Mouse (Mus musculus) hindbrain, postnatal 0 days (tissue): ENCODE data around the gene Zfp148. TPM values are rescaled to one million over a fixed set of nuclear protein-coding genes. Genes with fewer than 3 reads are reported as not detected.
A peak's percentile ranks its signal among the peaks of the same experiment; 100 is the strongest.

Experiments
- ATAC-seq: fragments of 200-750 bp; cut with Nextera tagmentation; 2 replicates; pipeline ENCODE4 v1.8.0; 2017; ENCODE audit warnings: mild to moderate bottlenecking, moderate TSS enrichment, moderate library complexity
- DNase-seq: peaks from one replicate; pipeline ENCODE4 v3.0.0-alpha.2; 2015; ENCODE audit warnings: low spot score
- H3K27ac ChIP-seq: fragments of 300-500 bp; sonication (generic); 2 replicates; pipeline ENCODE4 v1.5.1; 2014; ENCODE audit warnings: mild to moderate bottlenecking
- H3K27me3 ChIP-seq: fragments of 300-500 bp; sonication (generic); 2 replicates; pipeline ENCODE4 v1.6.1; 2014; ENCODE audit warnings: low read length, mixed read lengths; ENCODE audit not compliant: insufficient read depth
- H3K36me3 ChIP-seq: fragments of 300-500 bp; sonication (generic); 2 replicates; pipeline ENCODE4 v1.6.1; 2014; ENCODE audit warnings: low read length, mixed read lengths; ENCODE audit not compliant: insufficient read depth
- H3K4me1 ChIP-seq: fragments of 300-500 bp; sonication (generic); 2 replicates; pipeline ENCODE4 v1.6.1; 2014; ENCODE audit warnings: antibody characterized with exemption, low read length, mixed read lengths; ENCODE audit not compliant: insufficient read depth
- H3K4me2 ChIP-seq: fragments of 300-500 bp; sonication (generic); 2 replicates; pipeline ENCODE4 v1.6.1; 2014; ENCODE audit warnings: low read depth, mild to moderate bottlenecking, low read length, moderate library complexity, mixed read lengths
- H3K4me3 ChIP-seq: fragments of 300-500 bp; sonication (generic); 2 replicates; pipeline ENCODE4 v1.5.1; 2014; ENCODE audit warnings: low read length
- H3K9ac ChIP-seq: fragments of 300-500 bp; sonication (generic); replicated peaks from 2 replicates; pipeline ENCODE4 v1.6.1; 2014; ENCODE audit warnings: mild to moderate bottlenecking, low read length, moderate library complexity, mixed read lengths
- H3K9me3 ChIP-seq: fragments of 300-500 bp; sonication (generic); 2 replicates; pipeline ENCODE4 v1.6.1; 2016; ENCODE audit warnings: low read length, mixed read lengths
- CTCF ChIP-seq: IDR thresholded peaks from 2 replicates; pipeline ENCODE4 v1.5.1; 2016; ENCODE audit warnings: antibody characterized with exemption, control low read depth, low read depth
- WGBS: fragments of 180-500 bp; shearing (Covaris S2); extraction: QIAGEN DNeasy Blood & Tissue Kit; methylation state at CpG from one replicate; pipeline ENCODE4 v1.1.7; 2014; 5-methylcytosine and 5-hydroxymethylcytosine counted together
- polyA plus RNA-seq: library from polyadenylated mRNA; unstranded; fragments of >200 nt; fragmentation: Nextera tagmentation; extraction: Ambion mirVana; gene quantifications from 2 replicates; pipeline ENCODE4 v1.2.1, GENCODE M21; 2015
- total RNA-seq: library from RNA; depleted of rRNA; stranded (reverse); fragments of >200 nt; gene quantifications from 2 replicates; pipeline ENCODE4 v1.2.3, GENCODE M21; 2014; rRNA removed

Zfp148 gene
- total and polyA plus RNA-seq, 2 experiments from 2014 or later = 33.6 to 44.4 TPM

DNA sequence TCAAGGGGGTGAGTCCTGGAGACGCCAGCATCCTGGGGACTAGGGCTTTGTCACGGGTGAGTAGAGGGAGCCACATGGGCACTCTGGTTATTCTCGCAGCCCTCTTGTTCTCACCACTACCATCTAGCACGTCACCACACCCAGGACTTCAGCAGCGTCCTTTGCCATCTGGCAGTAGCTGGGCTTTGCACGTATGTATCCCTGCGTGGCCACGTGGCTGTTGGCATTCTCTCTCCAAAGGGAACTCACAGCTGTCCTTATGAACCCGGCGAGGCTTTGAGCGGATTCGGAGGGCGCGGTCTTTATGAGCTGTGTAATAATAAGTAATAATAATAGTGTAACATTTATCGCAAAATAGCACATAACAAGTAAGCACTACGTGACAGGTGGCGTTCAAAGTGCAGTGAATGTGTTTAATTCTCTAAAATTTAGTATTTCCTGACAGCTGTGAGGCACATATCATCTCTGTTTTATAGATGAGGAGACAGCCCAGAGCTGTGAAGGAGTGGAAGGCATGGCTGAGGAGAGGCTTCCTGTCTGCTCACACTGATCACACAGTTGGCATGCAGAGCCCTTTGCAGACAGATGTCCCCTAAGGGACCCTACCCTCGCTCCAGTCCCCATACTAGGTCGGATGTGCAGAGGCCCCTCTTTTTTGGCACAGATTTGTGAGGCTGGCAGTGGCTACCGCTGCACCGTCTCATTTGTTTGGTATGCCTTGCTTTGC, 157.0 kb downstream of the Zfp148 start:
- WGBS = 59% methylated on average over 21 of the region's 21 CpGs
- no peaks in the 10 kb centered on the region for H3K27me3 ChIP-seq
- no peak overlapping the region for H3K4me2 ChIP-seq
- H3K4me1 ChIP-seq = no peaks in the 10 kb centered on the region
- H3K4me3 ChIP-seq = no peak overlapping the region
- H3K36me3 ChIP-seq = no peaks in the 10 kb centered on the region
- TF ChIP-seq CTCF = no peak
- H3K9ac ChIP-seq = no peak overlapping the region
- H3K27ac ChIP-seq = no peak overlapping the region
- no peaks in the 10 kb centered on the region for H3K9me3 ChIP-seq
- DNase-seq = peak; percentile 31
- 0 out of 2 replicates have a peak, but pooled peaks have one; percentile 29 for ATAC-seq

DNA sequence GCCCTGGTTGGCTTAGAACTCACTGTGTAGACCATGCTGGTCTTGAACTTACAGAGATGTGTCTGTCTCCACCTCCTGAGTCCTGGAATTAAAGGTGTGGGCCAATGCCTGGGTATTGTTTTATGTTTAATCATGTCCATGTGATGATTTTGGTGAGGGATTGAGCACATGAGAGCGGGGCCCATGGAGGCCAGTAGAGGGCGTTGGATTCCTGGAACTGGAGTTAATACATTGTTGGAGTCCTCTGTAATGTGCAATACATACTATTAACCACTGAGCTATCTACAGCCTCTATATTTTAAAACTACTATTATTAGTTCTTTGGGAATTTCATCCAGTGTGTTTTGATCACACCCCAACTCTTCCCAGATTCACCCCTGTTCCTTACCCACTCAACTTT, 163.7 kb downstream of the Zfp148 start:
- no peak overlapping the region for H3K9ac ChIP-seq
- H3K9me3 ChIP-seq = no peaks in the 10 kb centered on the region
- H3K4me2 ChIP-seq = no peak overlapping the region
- no peak for TF ChIP-seq CTCF
- H3K4me1 ChIP-seq = no peaks in the 10 kb centered on the region
- no peak overlapping the region for H3K27ac ChIP-seq
- ATAC-seq = no peak
- 96% methylated on average over 2 of the region's 2 CpGs for WGBS
- H3K4me3 ChIP-seq = no peak overlapping the region
- H3K27me3 ChIP-seq = no peaks in the 10 kb centered on the region
- no peaks in the 10 kb centered on the region for H3K36me3 ChIP-seq
- no peak for DNase-seq

DNA sequence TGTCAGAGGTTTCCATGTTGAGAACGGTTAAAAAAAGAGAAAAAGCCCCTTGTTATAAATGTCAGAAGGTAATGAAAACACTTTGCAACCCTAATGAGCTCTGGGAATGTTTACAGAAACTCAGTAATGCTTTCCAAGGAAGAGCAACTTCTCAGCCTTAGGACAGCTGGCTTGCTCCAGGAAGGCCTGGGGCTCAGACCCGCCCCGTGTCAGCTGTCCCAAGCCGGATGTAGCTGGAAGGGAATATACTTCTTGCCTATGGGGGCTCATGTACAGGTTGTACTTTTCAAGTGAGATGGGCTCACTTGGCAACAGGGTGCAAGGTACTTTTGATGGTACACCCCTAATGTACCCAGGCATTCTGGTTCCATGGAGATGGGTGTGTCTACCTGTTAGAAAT, 164.9 kb downstream of the Zfp148 start:
- no peaks in the 10 kb centered on the region for H3K27me3 ChIP-seq
- H3K4me1 ChIP-seq = no peaks in the 10 kb centered on the region
- H3K4me2 ChIP-seq = no peak overlapping the region
- no peaks in the 10 kb centered on the region for H3K9me3 ChIP-seq
- H3K4me3 ChIP-seq = no peak overlapping the region
- 82% methylated on average over 4 of the region's 4 CpGs for WGBS
- H3K9ac ChIP-seq = no peak overlapping the region
- DNase-seq (no peak), ATAC-seq (no peak)
- H3K27ac ChIP-seq = no peak overlapping the region
- TF ChIP-seq CTCF = no peak
- no peaks in the 10 kb centered on the region for H3K36me3 ChIP-seq

DNA sequence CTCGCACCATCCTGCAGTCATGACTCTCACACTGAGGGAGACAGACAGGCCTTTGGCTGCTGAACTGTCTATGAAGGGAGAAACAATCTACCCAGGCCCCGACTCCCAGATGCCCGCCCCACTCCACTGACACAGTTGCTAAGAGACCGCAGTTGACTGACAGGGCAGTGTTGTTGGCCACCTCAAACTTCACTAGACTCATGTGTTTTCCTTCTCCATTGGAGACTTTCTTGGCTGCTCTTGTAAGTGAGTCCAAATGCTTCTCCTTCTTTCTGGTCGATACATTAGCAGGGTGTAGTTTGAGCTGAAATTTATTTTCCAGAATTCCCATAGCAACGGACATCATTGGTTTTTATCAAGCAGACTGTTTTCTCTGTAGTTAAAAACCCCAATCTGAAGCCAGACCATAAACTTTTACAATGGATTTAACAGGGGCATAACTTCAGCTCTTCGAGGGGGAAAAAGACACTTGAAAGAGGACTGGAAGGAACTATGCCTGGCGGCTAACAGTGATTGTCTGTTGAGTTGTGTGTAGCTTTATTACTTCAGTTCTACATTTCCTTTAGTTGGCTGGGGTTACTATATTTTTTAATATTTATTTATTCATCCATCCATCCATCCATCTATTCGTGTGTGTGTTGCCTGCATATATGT, 173.2 kb downstream of the Zfp148 start:
- ATAC-seq (peak; percentile 84), DNase-seq (peak; percentile 48)
- H3K27ac ChIP-seq = no peak overlapping the region
- H3K4me1 ChIP-seq = no peaks in the 10 kb centered on the region
- no peaks in the 10 kb centered on the region for H3K9me3 ChIP-seq
- no peaks in the 10 kb centered on the region for H3K36me3 ChIP-seq
- no peak overlapping the region for H3K9ac ChIP-seq
- H3K27me3 ChIP-seq = no peaks in the 10 kb centered on the region
- H3K4me2 ChIP-seq = no peak overlapping the region
- no peak for TF ChIP-seq CTCF
- H3K4me3 ChIP-seq = no peak overlapping the region
- WGBS = 50% methylated on average over 9 of the region's 9 CpGs

Other genes with a start within 250 kb of the Zfp148 start
- gene Osbpl11, start 195.8 kb upstream of the Zfp148 start, total RNA-seq = 23.6 and 25.0 TPM in 2 replicates
- 10.8 and 10.9 TPM in 2 replicates for gene Osbpl11, start 195.8 kb upstream of the Zfp148 start, polyA plus RNA-seq
- gene Snx4, start 129.4 kb upstream of the Zfp148 start, total RNA-seq = 46.4 and 52.8 TPM in 2 replicates
- gene Snx4, start 129.4 kb upstream of the Zfp148 start, polyA plus RNA-seq = 99.4 and 103 TPM in 2 replicates
- gene Slc12a8, start 136.5 kb downstream of the Zfp148 start, total RNA-seq = 1.6 and 2.0 TPM in 2 replicates
- 1.2 and 1.3 TPM in 2 replicates for gene Slc12a8, start 136.5 kb downstream of the Zfp148 start, polyA plus RNA-seq